Mouse (Mus musculus) right cerebral cortex, postnatal 36 days (tissue): ENCODE data around the gene Kcnk6.
"Not testable (repeated sequence)": the region's sequence is repeated elsewhere in the genome, so short reads cannot be mapped to it uniquely, and the experiment has no call there.

Source experiments
- DNase-seq, 2 experiments: peaks; one replicate each; pipeline ENCODE4 v3.0.0; 2022; ENCODE audit warnings: low spot score in 2 of 2, mixed read lengths in 1 of 2

The Kcnk6 gene

GRCm38 (mm10) chr7:29202577-29202976 lies 29.7 kb downstream of the Kcnk6 start:
- no peak for DNase-seq

DNA sequence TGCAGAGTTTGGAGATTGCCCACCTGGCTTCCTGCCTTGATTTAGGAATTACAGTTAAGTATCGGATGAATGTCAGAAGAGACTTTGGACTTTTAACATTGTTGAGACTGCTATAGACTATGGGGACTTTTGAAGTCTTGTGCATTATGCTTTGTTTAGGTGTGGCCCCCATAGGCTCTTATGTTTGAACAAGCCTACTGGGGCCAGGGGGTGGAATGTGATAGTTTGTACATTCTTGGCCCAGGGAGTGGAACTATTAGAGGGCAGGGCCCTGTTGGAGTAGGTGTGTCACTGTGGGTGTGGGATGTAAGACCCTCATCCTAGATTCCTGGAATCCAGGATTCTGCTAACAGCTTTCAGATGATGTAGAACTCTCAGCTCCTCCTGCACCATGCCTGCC lies 38.1 kb downstream of the Kcnk6 start:
- not testable (repeated sequence) for DNase-seq

DNA sequence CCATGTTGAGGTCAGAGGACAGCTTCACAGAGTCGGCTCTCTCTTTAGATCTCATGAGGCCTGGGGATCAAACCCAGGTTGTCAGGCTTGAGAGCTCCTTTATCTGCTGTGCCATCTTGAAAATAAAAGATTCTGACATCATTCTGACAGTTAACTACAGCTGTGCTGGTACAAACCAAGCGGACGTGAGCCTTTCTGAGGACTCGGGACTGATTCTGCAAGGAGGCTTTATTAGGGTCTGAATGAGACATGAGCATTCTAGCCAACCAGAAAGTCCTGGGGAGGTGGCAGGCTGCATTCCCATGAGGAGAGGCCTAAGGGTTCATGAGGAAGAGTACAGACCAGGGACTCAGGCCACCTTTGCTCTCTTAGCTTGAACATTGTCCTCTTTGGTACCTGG lies 51.0 kb downstream of the Kcnk6 start:
- DNase-seq = not testable (repeated sequence)

DNA sequence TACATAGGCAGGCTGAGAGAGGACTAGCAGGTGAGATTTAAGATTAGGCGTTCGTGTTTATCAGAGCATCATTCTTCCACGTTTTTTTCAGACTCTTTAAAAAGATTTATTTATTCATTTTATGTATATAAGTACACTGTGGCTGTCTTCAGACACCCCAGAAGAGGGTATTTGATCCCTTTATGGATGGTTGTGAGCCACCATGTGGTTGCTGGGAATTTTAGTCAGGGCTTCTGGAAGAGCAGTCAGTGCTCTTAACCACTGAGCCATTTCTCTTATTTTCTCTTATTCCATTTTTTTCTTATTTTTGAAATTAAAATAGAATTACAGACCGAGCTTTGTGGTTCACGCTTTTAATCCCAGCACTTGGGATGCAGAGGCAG lies 51.5 kb downstream of the Kcnk6 start:
- no peak for DNase-seq

DNA sequence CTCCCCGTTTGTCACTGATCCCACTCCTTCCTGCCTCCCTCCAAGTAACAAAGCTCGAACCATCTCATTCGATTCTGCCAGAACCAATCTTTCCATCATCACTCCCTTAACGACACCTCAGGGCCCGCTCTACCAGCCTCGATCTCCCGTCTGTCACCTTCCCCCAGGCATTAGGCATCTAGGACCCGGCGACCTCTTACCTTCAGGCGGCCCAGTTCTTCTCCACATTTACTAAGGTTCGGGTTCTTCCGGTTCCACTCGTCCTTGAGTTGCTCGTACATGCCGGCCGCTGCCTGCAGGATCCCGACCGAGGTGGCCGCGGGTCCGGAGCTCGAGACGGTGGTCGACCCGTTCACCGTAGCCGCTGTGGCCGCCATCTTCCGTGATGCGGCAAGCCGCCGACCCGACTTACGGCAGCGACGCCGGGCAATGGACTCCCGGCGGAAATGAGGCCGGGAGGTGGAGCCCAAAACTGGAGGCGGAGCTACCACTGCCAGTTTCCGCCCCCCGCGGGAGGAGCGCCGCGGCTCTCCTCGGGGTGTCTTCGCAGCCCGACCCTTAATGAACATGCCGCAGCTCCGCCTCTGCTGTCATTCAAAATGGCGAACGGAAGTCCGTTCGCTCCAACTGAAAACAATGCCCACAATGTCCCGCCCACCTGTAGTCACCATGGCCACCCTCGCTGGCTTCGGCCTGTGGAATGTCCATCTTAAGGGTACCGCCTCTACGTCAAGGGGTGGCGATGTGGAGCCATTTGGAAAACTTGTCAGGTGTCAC lies 52.0 kb downstream of the Kcnk6 start, which contains the start of gene Psmd8:
Gene Psmd8 (minus strand): TSS at position 625 of the 777 bp plus-strand sequence.
- DNase-seq = peak; percentile 95 to 97

GRCm38 (mm10) chr7:29179323-29179722 lies 53.0 kb downstream of the Kcnk6 start:
- no peak for DNase-seq

GRCm38 (mm10) chr7:29178106-29178505 lies 54.2 kb downstream of the Kcnk6 start:
- DNase-seq = no peak

DNA sequence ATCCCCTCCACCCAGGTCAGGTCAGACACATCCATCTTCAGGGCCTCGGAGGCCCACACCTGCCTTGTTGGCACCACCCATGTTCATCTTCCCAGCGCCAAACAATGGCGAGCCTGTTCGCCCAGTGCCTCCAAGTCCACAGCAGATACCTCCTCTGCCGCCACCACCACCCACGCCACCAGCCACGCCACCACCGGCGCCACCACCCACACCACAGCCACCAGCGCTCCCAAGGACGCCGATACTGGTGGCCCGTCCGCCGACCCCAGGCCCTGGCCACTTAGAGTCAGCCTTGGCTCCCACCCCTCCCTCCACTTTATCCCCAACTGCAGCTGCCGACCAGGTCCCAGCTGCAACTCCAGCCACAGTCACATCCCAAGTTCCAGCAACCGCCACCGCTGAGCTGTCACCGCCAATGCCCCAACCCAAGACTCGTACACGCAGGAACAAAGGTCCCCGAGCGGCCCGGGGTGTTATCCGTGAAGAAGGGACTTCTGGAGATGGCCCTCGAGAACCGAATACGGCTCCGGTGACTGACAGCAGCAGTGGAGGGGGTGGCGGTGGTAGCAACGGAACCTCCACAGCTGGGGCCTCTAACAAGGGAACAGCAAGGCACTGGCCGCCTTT lies 59.8 kb downstream of the Kcnk6 start:
- no peak for DNase-seq
